Mouse (Mus musculus): ENCODE measurements around the gene Col5a3. TPM values are rescaled to one million over a fixed set of nuclear protein-coding genes. Genes with fewer than 3 reads are reported as not detected.

The Col5a3 gene
- polyA plus RNA-seq, 1 experiment = 71.7 TPM

DNA sequence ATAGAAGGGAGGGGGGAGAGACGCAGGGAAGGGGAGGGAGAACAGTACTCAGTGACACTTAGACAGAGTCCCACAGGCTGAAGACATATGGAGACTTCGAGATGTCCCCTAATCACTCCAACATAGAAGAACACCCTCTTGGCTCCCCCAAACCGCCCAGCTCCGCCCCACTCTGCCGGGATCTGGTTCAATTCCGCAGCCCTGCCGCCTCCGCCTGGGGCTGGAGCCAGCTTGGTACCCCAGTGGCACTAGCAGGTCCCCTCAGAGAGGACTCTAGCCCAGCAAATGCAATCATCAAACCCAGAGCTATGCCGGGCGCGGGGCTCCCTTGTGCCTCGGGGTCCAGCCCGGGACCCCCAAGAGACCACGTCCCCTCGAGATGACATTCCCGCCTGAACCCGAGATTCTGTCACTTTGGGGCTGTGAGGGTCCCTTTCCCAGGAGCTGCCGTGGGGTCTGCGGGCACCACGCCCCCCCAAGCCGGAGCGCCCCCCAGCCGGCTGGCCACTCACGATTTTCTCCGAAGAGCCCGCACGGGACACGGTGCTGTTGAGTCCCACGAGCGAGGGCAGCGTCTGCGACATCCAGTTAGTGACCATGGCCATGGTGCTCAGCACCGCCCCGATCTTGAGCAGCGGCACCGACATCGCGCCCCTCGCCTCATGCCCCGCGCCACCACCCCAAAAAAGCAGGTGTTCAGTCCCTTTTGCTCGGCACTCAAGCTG lies 88.6 kb downstream of the Col5a3 start:
- Histone ChIP-seq H3K27ac (ENCODE audit: insufficient read depth, low read length) (no peak overlapping the region), H3K4me1 (ENCODE audit: control insufficient read depth, insufficient read depth, low read length) (no peaks in the 10 kb centered on the region; the same call in none of the 2 replicates), H3K4me3 (ENCODE audit: insufficient read depth, low read length) (peak overlapping the region; percentile 32)
- TF ChIP-seq POLR2A (IDR thresholded peaks at IDR 0.05; ENCODE audit: low read depth, low read length) = no peak
- no peak for TF ChIP-seq CTCF (IDR thresholded peaks at IDR 0.05; ENCODE audit: borderline replicate concordance, insufficient read depth, low read length)

DNA sequence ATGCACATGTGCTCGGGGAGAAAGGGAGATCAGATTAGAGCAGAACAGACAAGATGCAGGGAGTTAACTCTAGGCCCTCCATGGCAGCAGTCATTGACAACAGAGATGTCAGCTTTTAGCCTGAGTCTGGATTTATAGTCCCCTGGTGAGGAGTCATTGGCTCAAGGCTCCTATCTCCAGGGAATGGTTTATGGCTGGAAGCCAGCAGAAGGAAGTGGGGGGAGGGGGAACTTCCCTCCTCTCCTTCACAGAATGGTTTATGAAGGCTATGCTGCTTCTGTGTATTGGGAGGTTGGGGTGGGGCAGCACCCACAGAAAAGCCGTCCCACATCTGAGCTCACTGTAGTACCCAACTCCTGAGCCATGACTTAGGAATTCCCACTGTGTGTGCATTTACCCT lies 93.3 kb downstream of the Col5a3 start:
- Histone ChIP-seq H3K4me1 (ENCODE audit: control insufficient read depth, insufficient read depth, low read length) (no peaks in the 10 kb centered on the region), H3K27ac (ENCODE audit: insufficient read depth, low read length) (no peak overlapping the region), H3K4me3 (ENCODE audit: insufficient read depth, low read length) (no peak overlapping the region)
- TF ChIP-seq CTCF (IDR thresholded peaks at IDR 0.05; ENCODE audit: borderline replicate concordance, insufficient read depth, low read length) = no peak
- TF ChIP-seq POLR2A (IDR thresholded peaks at IDR 0.05; ENCODE audit: low read depth, low read length) = no peak

Other genes starting within 250 kb of the Col5a3 start
- gene Zfp846, start 233.8 kb downstream of the Col5a3 start, polyA plus RNA-seq (2011; ENCODE audit: insufficient read length, low read depth, missing spikeins) = 9.1 TPM in 2 replicates
- 243 and 252 TPM in 2 replicates for gene Ubl5, start 172.2 kb downstream of the Col5a3 start, polyA plus RNA-seq (2011; ENCODE audit: insufficient read length, low read depth, missing spikeins)
- gene Fbxl12, start 170.3 kb downstream of the Col5a3 start, polyA plus RNA-seq (2011; ENCODE audit: insufficient read length, low read depth, missing spikeins) = 18.3 and 18.9 TPM in 2 replicates
- 18.6 and 20.3 TPM in 2 replicates for gene Pin1, start 163.0 kb downstream of the Col5a3 start, polyA plus RNA-seq (2011; ENCODE audit: insufficient read length, low read depth, missing spikeins)
- 3.6 and 6.5 TPM in 2 replicates for gene Olfm2, start 68.7 kb downstream of the Col5a3 start, polyA plus RNA-seq (2011; ENCODE audit: insufficient read length, low read depth, missing spikeins)
- not detected in 2 replicates for gene Rdh8, start 3.4 kb upstream of the Col5a3 start, polyA plus RNA-seq (2011; ENCODE audit: insufficient read length, low read depth, missing spikeins)
- gene A230050P20Rik, start 53.6 kb upstream of the Col5a3 start, polyA plus RNA-seq (2011; ENCODE audit: insufficient read length, low read depth, missing spikeins) = 14.7 and 25.3 TPM in 2 replicates
- gene Angptl6, start 64.7 kb upstream of the Col5a3 start, polyA plus RNA-seq (2011; ENCODE audit: insufficient read length, low read depth, missing spikeins) = 2.9 and 4.9 TPM in 2 replicates
- gene Ppan, start 73.1 kb upstream of the Col5a3 start, polyA plus RNA-seq (2011; ENCODE audit: insufficient read length, low read depth, missing spikeins) = 31.1 and 34.5 TPM in 2 replicates
- gene Eif3g, start 83.6 kb upstream of the Col5a3 start, polyA plus RNA-seq (2011; ENCODE audit: insufficient read length, low read depth, missing spikeins) = 106 and 107 TPM in 2 replicates
- gene Dnmt1, start 144.8 kb upstream of the Col5a3 start, polyA plus RNA-seq (2011; ENCODE audit: insufficient read length, low read depth, missing spikeins) = 47.2 and 59.0 TPM in 2 replicates
- gene S1pr2, start 161.7 kb upstream of the Col5a3 start, polyA plus RNA-seq (2011; ENCODE audit: insufficient read length, low read depth, missing spikeins) = 34.0 and 36.2 TPM in 2 replicates
- gene Mrpl4, start 187.7 kb upstream of the Col5a3 start, polyA plus RNA-seq (2011; ENCODE audit: insufficient read length, low read depth, missing spikeins) = 43.7 and 43.9 TPM in 2 replicates
- 15.4 and 18.9 TPM in 2 replicates for gene Icam1, start 200.9 kb upstream of the Col5a3 start, polyA plus RNA-seq (2011; ENCODE audit: insufficient read length, low read depth, missing spikeins)
- not detected in 2 replicates for gene Icam4, start 214.3 kb upstream of the Col5a3 start, polyA plus RNA-seq (2011; ENCODE audit: insufficient read length, low read depth, missing spikeins)
- gene Icam5, start 217.0 kb upstream of the Col5a3 start, polyA plus RNA-seq (2011; ENCODE audit: insufficient read length, low read depth, missing spikeins) = 0.82 and 1.0 TPM in 2 replicates